8 mouse cellular contexts compared by ENCODE assay signal in genomic region chr10:75994531-75995210, GRCm38 (mm10). TPM values are rescaled to one million over a fixed set of nuclear protein-coding genes. Genes with fewer than 3 reads are reported as not detected.
"Had no signal": no experiment of that assay in that cellular context is flagged by ENCODE, and none has a peak within 500 bp of the region (broad histone marks: within the 10 kb centered on the region; RNA-seq: fewer than 3 reads in every experiment).

No protein-coding gene starts in this region.

RNA-seq across cellular contexts. Expression of gene Gm5134, which starts 40.4 kb away (rescaled TPM):
- total RNA-seq: left cerebral cortex, postnatal 36 days; monocyte, adult 5-6 weeks had no signal
- polyA plus RNA-seq: limb, embryonic 12.5 days; macrophage; midbrain, embryonic 15.5 days; neural tube, embryonic 12.5 days; stomach, postnatal 0 days had no signal

RNA-seq across cellular contexts. Expression of gene Vpreb3, which starts 51.8 kb away (rescaled TPM):
- total RNA-seq: layer of hippocampus, adult 8-10 months; left cerebral cortex, postnatal 36 days had no signal
- polyA plus RNA-seq: macrophage had no signal

RNA-seq across cellular contexts. Expression of gene Gm867, which starts 54.2 kb away (rescaled TPM):
- total RNA-seq: monocyte, adult 5-6 weeks had no signal
- polyA plus RNA-seq: macrophage had no signal

RNA-seq across cellular contexts. Expression of gene Mmp11, which starts 58.4 kb away (rescaled TPM):
- total RNA-seq: monocyte, adult 5-6 weeks had no signal
